Mouse (Mus musculus) kidney, adult 2 months (tissue): ENCODE results near the gene Plekha7. TPM values are rescaled to one million over a fixed set of nuclear protein-coding genes. Genes with fewer than 3 reads are reported as not detected.

ENCODE experiments used
- DNase-seq: peaks from one replicate; pipeline ENCODE4 v3.0.0; 2021
- H3K27ac ChIP-seq: fragments of 200-500 bp; 2 replicates; pipeline ENCODE4 v1.5.1; 2012; ENCODE audit warnings: low read depth, low read length, control low read depth, inconsistent platforms; ENCODE audit not compliant: insufficient read depth
- H3K27me3 ChIP-seq: fragments of 200-500 bp; replicated peaks from 2 replicates; pipeline ENCODE4 v1.6.1; 2012; ENCODE audit warnings: mild to moderate bottlenecking, moderate library complexity, low read length, inconsistent platforms; ENCODE audit not compliant: control insufficient read depth, insufficient read depth
- H3K36me3 ChIP-seq: fragments of 200-500 bp; 2 replicates; pipeline ENCODE4 v1.6.1; 2012; ENCODE audit warnings: mild to moderate bottlenecking, moderate library complexity, low read length, inconsistent platforms; ENCODE audit not compliant: control insufficient read depth, insufficient read depth
- H3K4me1 ChIP-seq: fragments of 200-500 bp; 2 replicates; pipeline ENCODE4 v1.6.1; 2011; ENCODE audit warnings: low read length; ENCODE audit not compliant: control insufficient read depth, insufficient read depth
- H3K4me3 ChIP-seq: fragments of 200-500 bp; 2 replicates; pipeline ENCODE4 v1.5.1; 2011; ENCODE audit warnings: mild to moderate bottlenecking, low read depth, low read length, control low read depth; ENCODE audit not compliant: insufficient read depth
- CTCF ChIP-seq: fragments of 200-500 bp; conservative IDR thresholded peaks from 2 replicates; pipeline ENCODE4 v1.5.1; 2011; ENCODE audit warnings: low read depth, mild to moderate bottlenecking, control low read depth, low read length, moderate library complexity, mixed read lengths; ENCODE audit not compliant: insufficient read depth, insufficient read length
- POLR2A ChIP-seq: fragments of 200-500 bp; IDR thresholded peaks from one replicate; pipeline ENCODE4 v1.6.1; 2011; ENCODE audit warnings: low read depth, low read length, control low read depth
- WGBS: fragments of 180-500 bp; shearing (Covaris S2); methylation state at CpG from one replicate; pipeline ENCODE4 v1.1.7; 2018; 5-methylcytosine and 5-hydroxymethylcytosine counted together
- polyA plus RNA-seq: library from polyadenylated mRNA; depleted of rRNA; stranded (reverse); fragments of >200 nt; gene quantifications from 2 replicates; pipeline ENCODE4 v1.2.3, GENCODE M21; 2012

Plekha7 gene
- polyA plus RNA-seq, 1 experiment: 29.5 TPM

DNA sequence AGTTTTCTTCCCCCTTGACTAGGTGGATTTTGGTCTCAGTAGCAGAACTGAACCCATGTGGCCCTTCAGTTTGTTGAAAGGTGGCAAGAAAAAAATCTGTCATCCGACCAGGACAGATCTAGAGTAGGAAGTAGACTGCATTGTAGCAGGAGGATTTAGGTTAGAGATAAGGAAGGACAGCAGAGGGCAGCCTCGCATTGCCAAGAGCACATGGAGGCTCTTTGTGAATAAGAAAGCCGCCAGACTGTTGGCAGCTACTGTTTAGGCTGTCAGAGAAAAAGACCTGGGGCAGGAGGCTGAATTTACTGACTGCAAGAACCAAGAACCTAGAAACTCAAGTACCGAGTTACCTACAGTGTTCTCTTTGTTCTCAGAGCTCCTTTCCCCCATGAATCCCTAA is 176.8 kb downstream of the Plekha7 start:
- DNase-seq: no peak
- TF ChIP-seq POLR2A (no peak), CTCF (no peak)

DNA sequence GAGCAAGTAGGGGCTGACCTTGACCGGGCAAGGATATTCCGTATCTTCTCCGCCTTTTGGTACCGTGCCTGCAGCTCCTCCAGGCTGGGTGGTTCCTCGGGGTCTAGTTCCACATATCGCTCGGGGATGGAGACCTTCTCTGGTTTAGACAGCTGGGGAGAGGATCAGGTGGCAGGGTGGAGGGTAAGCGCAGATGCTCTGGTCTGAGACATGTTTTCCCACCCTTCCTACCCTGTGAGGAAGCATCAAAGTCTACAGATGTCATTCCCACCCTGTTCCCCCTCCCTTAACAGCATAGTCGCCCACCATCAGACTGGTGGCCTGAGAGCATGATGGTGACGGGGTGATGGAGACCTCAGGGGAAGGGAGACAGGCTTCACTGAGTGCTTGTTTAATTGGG is 178.8 kb downstream of the Plekha7 start:
- WGBS: 80% methylated on average over 10 of the region's 10 CpGs

More for the DNA sequence above, 176.8 kb downstream of the Plekha7 start:
- no peaks in the 10 kb centered on the region for H3K4me1 ChIP-seq
- peaks cover 3% of the 10 kb centered on the region for H3K36me3 ChIP-seq
- 49% methylated on average over 4 of the region's 4 CpGs for WGBS
- H3K4me3 ChIP-seq: no peak overlapping the region
- H3K27ac ChIP-seq: no peak overlapping the region
- H3K27me3 ChIP-seq: no peaks in the 10 kb centered on the region

GRCm38 (mm10) chr7:116128286-116128685 is 179.9 kb downstream of the Plekha7 start:
- Histone ChIP-seq H3K4me1 (no peaks in the 10 kb centered on the region), H3K27me3 (no peaks in the 10 kb centered on the region), H3K36me3 (no peaks in the 10 kb centered on the region), H3K27ac (no peak overlapping the region), H3K4me3 (no peak overlapping the region)
- no peak for TF ChIP-seq POLR2A
- no peak for TF ChIP-seq CTCF
- DNase-seq: no peak
- WGBS: 93% methylated on average over 8 of the region's 8 CpGs

More for the DNA sequence above, 178.8 kb downstream of the Plekha7 start:
- no peak for TF ChIP-seq CTCF
- TF ChIP-seq POLR2A: no peak
- Histone ChIP-seq H3K4me1 (no peaks in the 10 kb centered on the region), H3K27me3 (no peaks in the 10 kb centered on the region), H3K27ac (no peak overlapping the region), H3K36me3 (no peaks in the 10 kb centered on the region), H3K4me3 (no peak overlapping the region)
- DNase-seq: no peak

GRCm38 (mm10) chr7:116127052-116127451 is 181.1 kb downstream of the Plekha7 start:
- no peaks in the 10 kb centered on the region for H3K4me1 ChIP-seq
- 78% methylated on average over 2 of the region's 2 CpGs for WGBS
- H3K36me3 ChIP-seq: no peaks in the 10 kb centered on the region
- no peak overlapping the region for H3K4me3 ChIP-seq
- no peak overlapping the region for H3K27ac ChIP-seq
- no peaks in the 10 kb centered on the region for H3K27me3 ChIP-seq
- DNase-seq: no peak
- TF ChIP-seq POLR2A (no peak), CTCF (no peak)

DNA sequence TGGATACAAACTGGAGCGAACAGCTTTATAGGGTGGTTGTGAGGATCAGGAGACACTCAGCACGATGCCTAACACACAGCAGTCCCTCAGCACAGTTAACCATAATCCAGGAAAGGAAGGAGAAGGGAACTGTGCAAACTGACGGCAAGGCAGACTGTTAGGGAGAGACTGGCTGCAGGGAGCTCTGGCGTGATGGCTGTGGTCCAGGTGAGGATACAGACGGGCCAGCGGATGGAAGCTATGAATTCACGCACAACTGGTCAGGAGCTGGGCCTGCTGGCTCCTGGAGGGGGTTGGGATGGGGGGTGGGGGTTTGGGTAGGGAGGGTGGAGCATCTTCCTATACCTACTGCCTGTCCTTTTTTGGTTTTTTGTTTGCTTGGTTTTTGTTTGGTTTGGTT is 182.5 kb downstream of the Plekha7 start:
- no peaks in the 10 kb centered on the region for H3K36me3 ChIP-seq
- TF ChIP-seq CTCF (no peak), POLR2A (no peak)
- no peak overlapping the region for H3K4me3 ChIP-seq
- 69% methylated on average over 7 of the region's 7 CpGs for WGBS
- H3K27me3 ChIP-seq: no peaks in the 10 kb centered on the region
- no peak for DNase-seq
- no peaks in the 10 kb centered on the region for H3K4me1 ChIP-seq
- no peak overlapping the region for H3K27ac ChIP-seq

GRCm38 (mm10) chr7:116124057-116124456 is 184.1 kb downstream of the Plekha7 start:
- Histone ChIP-seq H3K27ac (no peak overlapping the region), H3K4me1 (no peaks in the 10 kb centered on the region), H3K27me3 (no peaks in the 10 kb centered on the region), H3K36me3 (no peaks in the 10 kb centered on the region), H3K4me3 (no peak overlapping the region)
- no peak for DNase-seq
- 88% methylated on average over 12 of the region's 12 CpGs for WGBS
- TF ChIP-seq CTCF: no peak
- TF ChIP-seq POLR2A: no peak

GRCm38 (mm10) chr7:116123597-116123985 is 184.6 kb downstream of the Plekha7 start:
- Histone ChIP-seq H3K4me1 (no peaks in the 10 kb centered on the region), H3K36me3 (no peaks in the 10 kb centered on the region), H3K27ac (no peak overlapping the region), H3K27me3 (no peaks in the 10 kb centered on the region), H3K4me3 (no peak overlapping the region)
- DNase-seq: no peak
- 79% methylated on average over 2 of the region's 2 CpGs for WGBS
- TF ChIP-seq CTCF: no peak
- no peak for TF ChIP-seq POLR2A
